Mouse (Mus musculus) limb, embryonic 11.5 days (tissue): Measurements from ENCODE around the gene Tmeff1. TPM values are rescaled to one million over a fixed set of nuclear protein-coding genes. Genes with fewer than 3 reads are reported as not detected.

Experiments
- ATAC-seq: fragments of 200-750 bp; cut with Nextera tagmentation; 2 replicates; pipeline ENCODE4 v1.8.0; 2017; ENCODE audit warnings: low read depth; ENCODE audit not compliant: insufficient number of reproducible peaks, low FRiP score, low TSS enrichment
- DNase-seq: peaks from one replicate; pipeline ENCODE4 v3.0.0-alpha.2; 2015; ENCODE audit warnings: low spot score
- H3K27ac ChIP-seq: fragments of 300-500 bp; sonication (generic); replicated peaks from 2 replicates; pipeline ENCODE4 v1.5.1; 2014; ENCODE audit warnings: low read depth, mild to moderate bottlenecking, low read length
- H3K27me3 ChIP-seq: fragments of 300-500 bp; sonication (generic); 2 replicates; pipeline ENCODE4 v1.6.1; 2014; ENCODE audit warnings: mild to moderate bottlenecking, low read length, mixed read lengths; ENCODE audit not compliant: control insufficient read depth, insufficient read depth
- H3K36me3 ChIP-seq: fragments of 300-500 bp; sonication (generic); 2 replicates; pipeline ENCODE4 v1.6.1; 2014; ENCODE audit warnings: mild to moderate bottlenecking, low read length, moderate library complexity, mixed read lengths; ENCODE audit not compliant: control insufficient read depth, insufficient read depth
- H3K4me1 ChIP-seq: fragments of 300-500 bp; sonication (generic); 2 replicates; pipeline ENCODE4 v1.6.1; 2014; ENCODE audit warnings: low read length, mixed read lengths; ENCODE audit not compliant: control insufficient read depth, insufficient read depth
- H3K4me2 ChIP-seq: fragments of 300-500 bp; sonication (generic); 2 replicates; pipeline ENCODE4 v1.6.1; 2014; ENCODE audit warnings: low read depth, mild to moderate bottlenecking, moderate library complexity; ENCODE audit not compliant: severe bottlenecking
- H3K4me3 ChIP-seq: fragments of 300-500 bp; sonication (generic); 2 replicates; pipeline ENCODE4 v1.5.1; 2014; ENCODE audit warnings: low read depth, low read length
- H3K9ac ChIP-seq: fragments of 300-500 bp; sonication (generic); 2 replicates; pipeline ENCODE4 v1.6.1; 2014; ENCODE audit warnings: mild to moderate bottlenecking, low read length
- H3K9me3 ChIP-seq: fragments of 300-500 bp; sonication (generic); 2 replicates; pipeline ENCODE4 v1.6.1; 2016; ENCODE audit warnings: low read length; ENCODE audit not compliant: control insufficient read depth
- WGBS: fragments of 180-500 bp; shearing (Covaris S2); extraction: QIAGEN DNeasy Blood & Tissue Kit; methylation state at CpG from one replicate; pipeline ENCODE4 v1.1.7; 2014; 5-methylcytosine and 5-hydroxymethylcytosine counted together
- polyA plus RNA-seq: library from polyadenylated mRNA; unstranded; fragments of >200 nt; fragmentation: Nextera tagmentation; extraction: Ambion mirVana; gene quantifications from 2 replicates; pipeline ENCODE4 v1.2.1, GENCODE M21; 2014

The Tmeff1 gene
- polyA plus RNA-seq = 128 TPM in 2 replicates

GRCm38 (mm10) chr4:48584421-48585240 lies at the start of gene Tmeff1:
Gene Tmeff1 (plus strand): TSS chr4:48585174.
- no peaks in the 10 kb centered on the region for H3K27me3 ChIP-seq
- peak; percentile 83 for DNase-seq
- H3K27ac ChIP-seq = peak within 1 kb of the TSS; percentile 97
- H3K4me1 ChIP-seq = no peaks in the 10 kb centered on the region; the same call in 1 of the 2 replicates
- H3K9ac ChIP-seq = peak within 1 kb of the TSS; percentile 97
- WGBS = under 1% methylated on average over 48 of the region's 64 CpGs
- H3K4me3 ChIP-seq = peak within 1 kb of the TSS; percentile 95
- peak; percentile 74 for ATAC-seq
- H3K9me3 ChIP-seq = no peaks in the 10 kb centered on the region
- H3K4me2 ChIP-seq = peak within 1 kb of the TSS; percentile 52
- H3K36me3 ChIP-seq = no peaks in the 10 kb centered on the region

GRCm38 (mm10) chr4:48536275-48536674 lies 48.7 kb upstream of the Tmeff1 start:
- H3K9ac ChIP-seq = no peak overlapping the region
- WGBS = 88% methylated on average over 5 of the region's 5 CpGs
- no peaks in the 10 kb centered on the region for H3K9me3 ChIP-seq
- H3K4me1 ChIP-seq = no peaks in the 10 kb centered on the region
- no peak for ATAC-seq
- H3K36me3 ChIP-seq = no peaks in the 10 kb centered on the region
- no peak overlapping the region for H3K4me2 ChIP-seq
- no peak for DNase-seq
- H3K27me3 ChIP-seq = no peaks in the 10 kb centered on the region
- no peak overlapping the region for H3K27ac ChIP-seq
- H3K4me3 ChIP-seq = no peak overlapping the region

- H3K36me3 ChIP-seq = no peaks in the 10 kb centered on the region
- H3K4me1 ChIP-seq = peaks cover 4% of the 10 kb centered on the region; the same call in 1 of the 2 replicates
- H3K4me2 ChIP-seq = no peak overlapping the region
- no peak overlapping the region for H3K27ac ChIP-seq
- no peaks in the 10 kb centered on the region for H3K9me3 ChIP-seq
- WGBS = 82% methylated on average over 5 of the region's 5 CpGs
- H3K4me3 ChIP-seq = no peak overlapping the region
- H3K9ac ChIP-seq = no peak overlapping the region
- ATAC-seq = no peak
- H3K27me3 ChIP-seq = no peaks in the 10 kb centered on the region
- no peak for DNase-seq
Observed at GRCm38 (mm10) chr4:48537024-48537423, 48.0 kb upstream of the Tmeff1 start.

GRCm38 (mm10) chr4:48538581-48538980 lies 46.4 kb upstream of the Tmeff1 start:
- peaks cover 4% of the 10 kb centered on the region; the same call in 1 of the 2 replicates for H3K4me1 ChIP-seq
- no peak overlapping the region for H3K27ac ChIP-seq
- ATAC-seq (no peak), DNase-seq (no peak)
- no peaks in the 10 kb centered on the region for H3K27me3 ChIP-seq
- no peaks in the 10 kb centered on the region for H3K36me3 ChIP-seq
- no peak overlapping the region for H3K4me2 ChIP-seq
- 91% methylated on average over 2 of the region's 2 CpGs for WGBS
- no peaks in the 10 kb centered on the region for H3K9me3 ChIP-seq
- no peak overlapping the region for H3K4me3 ChIP-seq
- no peak overlapping the region for H3K9ac ChIP-seq

- Histone ChIP-seq H3K9ac (peak within 1 kb of the TSS; percentile 97), H3K4me1 (peaks cover 4% of the 10 kb centered on the region; the same call in 1 of the 2 replicates), H3K27ac (peak within 1 kb of the TSS; percentile 77), H3K36me3 (no peaks in the 10 kb centered on the region), H3K27me3 (no peaks in the 10 kb centered on the region), H3K9me3 (no peaks in the 10 kb centered on the region), H3K4me2 (peak within 1 kb of the TSS; percentile 80), H3K4me3 (peak within 1 kb of the TSS; percentile 74)
- 0% methylated on average over 46 of the region's 86 CpGs for WGBS
- peak; percentile 82 for DNase-seq
- peak; percentile 70 for ATAC-seq
Observed at GRCm38 (mm10) chr4:48539841-48540575, 45.0 kb upstream of the Tmeff1 start, which contains the start of gene Msantd3. Gene Msantd3 (plus strand): TSS chr4:48539935.

GRCm38 (mm10) chr4:48540576-48541111 lies 44.3 kb upstream of the Tmeff1 start:
- ATAC-seq = peak; percentile 65; the same call in 1 of the 2 replicates
- H3K27me3 ChIP-seq = no peaks in the 10 kb centered on the region
- H3K9me3 ChIP-seq = no peaks in the 10 kb centered on the region
- peak overlapping the region; percentile 74 for H3K4me3 ChIP-seq
- peaks cover 7% of the 10 kb centered on the region; the same call in 1 of the 2 replicates for H3K4me1 ChIP-seq
- H3K4me2 ChIP-seq = peak overlapping the region; percentile 80
- peak; percentile 68 for DNase-seq
- H3K9ac ChIP-seq = peak overlapping the region; percentile 97
- peak overlapping the region; percentile 77 for H3K27ac ChIP-seq
- H3K36me3 ChIP-seq = no peaks in the 10 kb centered on the region
- WGBS = 0% methylated on average over 35 of the region's 50 CpGs

- DNase-seq = peak; percentile 45
- H3K27ac ChIP-seq = no peak overlapping the region
- H3K4me3 ChIP-seq = peak overlapping the region; percentile 74
- no peaks in the 10 kb centered on the region; the same call in 1 of the 2 replicates for H3K27me3 ChIP-seq
- ATAC-seq = no peak
- WGBS = 2% methylated on average over 15 of the region's 15 CpGs
- no peaks in the 10 kb centered on the region for H3K36me3 ChIP-seq
- H3K4me1 ChIP-seq = peaks cover 7% of the 10 kb centered on the region; the same call in 1 of the 2 replicates
- H3K4me2 ChIP-seq = peak overlapping the region; percentile 80
- H3K9me3 ChIP-seq = no peaks in the 10 kb centered on the region
- H3K9ac ChIP-seq = peak overlapping the region; percentile 32; the same call in 1 of the 2 replicates
Observed at GRCm38 (mm10) chr4:48541526-48542250, 43.3 kb upstream of the Tmeff1 start.
